Mouse (Mus musculus) MEL (cell line): Measurements from ENCODE around the gene Tmem39b. TPM values are rescaled to one million over a fixed set of nuclear protein-coding genes. Genes with fewer than 3 reads are reported as not detected.

Experiments used
- DNase-seq: peaks from one replicate; pipeline ENCODE4 v3.0.0; 2011; ENCODE audit warnings: low read depth, low spot score
- H3K27ac ChIP-seq: 2 replicates; pipeline ENCODE4 v1.5.1; 2012; ENCODE audit warnings: low read depth, mild to moderate bottlenecking, control low read depth, low read length, moderate library complexity; ENCODE audit not compliant: control insufficient read depth
- H3K27me3 ChIP-seq, 2 experiments: fragments of 150-350 bp in 1 of 2; sonication (generic) in 1 of 2; 2 replicates each; pipeline ENCODE4 v1.6.1; 2012; ENCODE audit warnings: low read length in 2 of 2, mild to moderate bottlenecking in 2 of 2, improper control_type of control experiment in 1 of 2, moderate library complexity in 1 of 2; ENCODE audit not compliant: insufficient read depth in 2 of 2, control insufficient read depth in 1 of 2
- H3K36me3 ChIP-seq, 2 experiments: 2 replicates each; pipeline ENCODE4 v1.6.1; 2012 to 2014; ENCODE audit warnings: low read length in 2 of 2, improper control_type of control experiment in 1 of 2, inconsistent platforms in 1 of 2, mild to moderate bottlenecking in 1 of 2; ENCODE audit not compliant: insufficient read depth in 2 of 2, control insufficient read depth in 1 of 2
- H3K4me1 ChIP-seq, 2 experiments: fragments of 150-350 bp in 1 of 2; sonication (generic) in 1 of 2; 2 replicates each; pipeline ENCODE4 v1.6.1; 2012; ENCODE audit warnings: low read length in 2 of 2, improper control_type of control experiment in 1 of 2, mild to moderate bottlenecking in 1 of 2; ENCODE audit not compliant: insufficient read depth in 2 of 2, control insufficient read depth in 1 of 2
- H3K4me3 ChIP-seq, 2 experiments: fragments of 150-350 bp in 1 of 2; sonication (generic) in 1 of 2; 2 replicates each; pipeline ENCODE4 v1.5.1; 2012; ENCODE audit warnings: low read depth in 2 of 2, low read length in 2 of 2, mild to moderate bottlenecking in 2 of 2, moderate library complexity in 2 of 2, control low read depth in 1 of 2, improper control_type of control experiment in 1 of 2; ENCODE audit not compliant: control insufficient read depth in 1 of 2, insufficient read depth in 1 of 2
- H3K79me2 ChIP-seq: 2 replicates; pipeline ENCODE4 v1.6.1; 2012; ENCODE audit warnings: mild to moderate bottlenecking, low read length, moderate library complexity; ENCODE audit not compliant: control insufficient read depth, poor library complexity, insufficient read depth
- H3K9ac ChIP-seq: 2 replicates; pipeline ENCODE4 v1.6.1; 2012; ENCODE audit warnings: low read depth, mild to moderate bottlenecking, control low read depth, low read length, moderate library complexity; ENCODE audit not compliant: control insufficient read depth, poor library complexity, severe bottlenecking
- H3K9me3 ChIP-seq: fragments of 150-350 bp; sonication (generic); replicated peaks from 2 replicates; pipeline ENCODE4 v1.6.1; 2012; ENCODE audit warnings: mild to moderate bottlenecking, low read length, improper control_type of control experiment, moderate library complexity; ENCODE audit not compliant: insufficient read depth
- CHD1 ChIP-seq: IDR thresholded peaks from 2 replicates; pipeline ENCODE4 v1.6.1; 2012; ENCODE audit warnings: low read depth, mild to moderate bottlenecking, inconsistent platforms, low read length, improper control_type of control experiment
- CHD2 ChIP-seq: IDR thresholded peaks from 2 replicates; pipeline ENCODE4 v1.6.1; 2011; ENCODE audit warnings: low read length, improper control_type of control experiment
- E2F4 ChIP-seq: IDR thresholded peaks from 2 replicates; pipeline ENCODE4 v1.6.1; 2011; ENCODE audit warnings: low read depth, low read length, improper control_type of control experiment, borderline replicate concordance
- JUND ChIP-seq: IDR thresholded peaks from 2 replicates; pipeline ENCODE4 v1.6.1; 2011; ENCODE audit warnings: low read depth, mild to moderate bottlenecking, improper control_type of control experiment, low read length
- KAT2A ChIP-seq: conservative IDR thresholded peaks from 2 replicates; pipeline ENCODE4 v1.6.1; 2012; ENCODE audit warnings: low read depth, low read length, improper control_type of control experiment, inconsistent platforms
- MYB ChIP-seq: IDR thresholded peaks from 2 replicates; pipeline ENCODE4 v1.6.1; 2011; ENCODE audit warnings: mild to moderate bottlenecking, low read depth, low read length, improper control_type of control experiment
- NELFE ChIP-seq: IDR thresholded peaks from 2 replicates; pipeline ENCODE4 v1.6.1; 2011; ENCODE audit warnings: low read depth, low read length, improper control_type of control experiment
- POLR2AphosphoS2 ChIP-seq: IDR thresholded peaks from 2 replicates; pipeline ENCODE4 v1.6.1; 2011; ENCODE audit warnings: low read length, improper control_type of control experiment
- RAD21 ChIP-seq: IDR thresholded peaks from 2 replicates; pipeline ENCODE4 v1.6.1; 2011; ENCODE audit warnings: mild to moderate bottlenecking, low read depth, low read length, improper control_type of control experiment
- RCOR1 ChIP-seq: IDR thresholded peaks from 2 replicates; pipeline ENCODE4 v1.6.1; 2012; ENCODE audit warnings: low read depth, mild to moderate bottlenecking, inconsistent platforms, low read length, improper control_type of control experiment
- SIN3A ChIP-seq: IDR thresholded peaks from 2 replicates; pipeline ENCODE4 v1.6.1; 2012; ENCODE audit warnings: low read length, improper control_type of control experiment, inconsistent platforms
- UBTF ChIP-seq: IDR thresholded peaks from 2 replicates; pipeline ENCODE4 v1.6.1; 2012; ENCODE audit warnings: low read depth, mild to moderate bottlenecking, inconsistent platforms, low read length, improper control_type of control experiment, moderate library complexity, borderline replicate concordance; ENCODE audit not compliant: insufficient read depth
- USF2 ChIP-seq, 2 experiments: IDR thresholded peaks; 2 replicates each; pipeline ENCODE4 v1.6.1; 2011 to 2012; ENCODE audit warnings: improper control_type of control experiment in 2 of 2, low read length in 2 of 2, borderline replicate concordance in 1 of 2, inconsistent platforms in 1 of 2, low read depth in 1 of 2, mild to moderate bottlenecking in 1 of 2; ENCODE audit not compliant: insufficient read depth in 1 of 2
- ZC3H11A ChIP-seq: IDR thresholded peaks from 2 replicates; pipeline ENCODE4 v1.6.1; 2012; ENCODE audit warnings: low read depth, mild to moderate bottlenecking, inconsistent platforms, low read length, improper control_type of control experiment
- ZNF384 ChIP-seq: IDR thresholded peaks from 2 replicates; pipeline ENCODE4 v1.6.1; 2012; ENCODE audit warnings: low read depth, mild to moderate bottlenecking, inconsistent platforms, low read length, improper control_type of control experiment
- polyA plus RNA-seq, 2 experiments: library from polyadenylated mRNA; stranded (reverse) in 1 of 2; unstranded in 1 of 2; fragments of >175 nt in 1 of 2; fragments of >200 nt in 1 of 2; gene quantifications; 2 replicates each; pipeline versions ENCODE4 v1.2.1 to v1.2.4; 2012; ENCODE audit warnings: low replicate concordance in 2 of 2, low read depth in 1 of 2; ENCODE audit not compliant: insufficient read length in 2 of 2, insufficient read depth in 1 of 2, missing spikeins in 1 of 2
- total RNA-seq: library from RNA; depleted of rRNA; stranded (reverse); fragments of 300-350 nt; gene quantifications from 2 replicates; pipeline ENCODE4 v1.2.3, GENCODE M21; 2012

Tmem39b gene
- total and polyA plus RNA-seq, 3 experiments, result 12.2 to 81.0 (median 55.2) TPM

- TF ChIP-seq MYB (no peak), NELFE (no peak), ZC3H11A (no peak), CHD1 (no peak), KAT2A (no peak), ZNF384 (no peak), JUND (no peak), CHD2 (no peak)
- Histone ChIP-seq H3K27ac (no peak overlapping the region), H3K27me3 (no peaks in the 10 kb centered on the region), H3K4me1 (no peaks in the 10 kb centered on the region), H3K9ac (no peak overlapping the region), H3K36me3 (peaks cover 0 to 1% of the 10 kb centered on the region in 2 experiments; a peak in 2 of 4 replicates), H3K4me3 (no peak overlapping the region), H3K79me2 (no peaks in the 10 kb centered on the region), H3K9me3 (no peaks in the 10 kb centered on the region)
- no peak for DNase-seq
Observed at GRCm38 (mm10) chr4:129683901-129684493, 12.6 kb downstream of the Tmem39b start.

- no peaks in the 10 kb centered on the region for H3K79me2 ChIP-seq
- TF ChIP-seq SIN3A, result no peak
- no peak for TF ChIP-seq E2F4
- no peak for TF ChIP-seq UBTF
- TF ChIP-seq POLR2AphosphoS2, result no peak
- no peak for TF ChIP-seq RAD21
- no peak for TF ChIP-seq RCOR1
- no peak for TF ChIP-seq USF2 (IDR thresholded peaks at IDR 0.05; ENCODE audit: borderline replicate concordance in 1 of 2, insufficient read depth in 1 of 2, low read depth in 1 of 2, low read length in 2 of 2)
- H3K27ac ChIP-seq, result no peak overlapping the region
- no peaks in the 10 kb centered on the region for H3K4me1 ChIP-seq
- H3K4me3 ChIP-seq, result no peak overlapping the region
- DNase-seq, result no peak
- H3K9ac ChIP-seq, result no peak overlapping the region
- no peaks in the 10 kb centered on the region for H3K9me3 ChIP-seq
- peaks cover 0 to 1% of the 10 kb centered on the region in 2 experiments; a peak in 2 of 4 replicates for H3K36me3 ChIP-seq
- H3K27me3 ChIP-seq, result no peaks in the 10 kb centered on the region
Observed at GRCm38 (mm10) chr4:129681837-129682236, 14.8 kb downstream of the Tmem39b start.
